Mouse (Mus musculus) heart, postnatal 4 days (tissue): ENCODE measurements around the gene Pdlim4. TPM values are rescaled to one million over a fixed set of nuclear protein-coding genes. Genes with fewer than 3 reads are reported as not detected.
"Not testable (repeated sequence)": the region's sequence is repeated elsewhere in the genome, so short reads cannot be mapped to it uniquely, and the experiment has no call there.

Experiments used
- DNase-seq: peaks from one replicate; pipeline ENCODE4 v3.0.0; 2021
- total RNA-seq, 2 experiments: library from RNA; stranded (reverse); gene quantifications; 2 replicates each; pipeline ENCODE4 v1.2.3; 2021

The Pdlim4 gene
- total RNA-seq, 2 experiments from 2014 or later, result 25.4 to 26.8 TPM

- peak; percentile 70 for DNase-seq
Observed at GRCm38 (mm10) chr11:54062086-54062752, 6.6 kb downstream of the Pdlim4 start.

- DNase-seq, result peak; percentile 57
Observed at GRCm38 (mm10) chr11:54060316-54060715, 8.5 kb downstream of the Pdlim4 start.

DNA sequence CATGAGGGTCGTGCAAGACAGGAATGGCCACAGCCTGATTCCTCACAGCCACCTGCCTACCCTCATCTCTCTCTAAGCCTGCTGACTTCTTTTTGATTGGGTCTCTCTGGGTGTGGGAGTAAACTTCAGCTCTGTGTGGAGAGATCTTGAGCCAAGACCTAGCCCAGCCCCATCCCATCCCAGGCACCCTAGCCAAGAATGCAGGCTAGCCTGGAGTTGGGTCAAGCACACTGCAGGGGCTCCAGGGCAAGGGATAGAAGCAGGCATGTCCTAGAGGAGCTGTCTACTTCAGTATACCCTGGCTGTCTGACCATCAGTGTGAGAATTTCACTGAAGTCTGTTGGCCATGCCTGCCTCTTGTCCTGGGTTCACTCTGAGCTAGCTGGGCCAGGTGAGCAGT is 9.3 kb downstream of the Pdlim4 start:
- no peak for DNase-seq

GRCm38 (mm10) chr11:54058643-54059042 is 10.2 kb downstream of the Pdlim4 start:
- peak; percentile 48 for DNase-seq

DNA sequence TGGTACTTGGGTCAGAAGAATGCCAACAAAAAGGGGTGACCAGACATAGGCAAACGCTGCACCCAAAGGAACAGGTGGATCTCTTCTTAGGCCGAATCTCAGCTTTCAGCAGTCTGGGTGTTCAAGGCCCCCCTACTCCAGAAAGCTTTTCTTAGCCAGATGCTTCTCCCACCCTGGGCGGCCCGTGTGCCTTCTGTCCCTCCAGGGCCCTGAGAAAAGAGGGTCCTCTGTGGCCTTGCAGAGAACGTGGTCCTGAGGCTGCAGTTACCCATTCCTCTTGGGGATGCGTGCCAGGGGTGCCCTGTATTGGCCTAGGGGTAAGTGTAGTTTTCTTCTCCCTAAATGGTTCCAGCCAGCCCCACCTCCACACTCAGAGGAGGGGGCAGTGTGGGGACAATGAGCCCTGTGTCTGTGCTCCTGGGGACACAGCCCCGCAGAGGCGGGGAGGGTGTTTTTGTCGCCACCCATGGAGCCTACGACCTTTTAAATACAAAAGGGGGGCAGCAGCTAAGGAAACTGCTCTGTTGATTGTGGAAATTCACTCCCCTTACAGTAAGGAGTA is 10.7 kb downstream of the Pdlim4 start:
- no peak for DNase-seq

- DNase-seq, result no peak
Observed at GRCm38 (mm10) chr11:54057428-54057827, 11.4 kb downstream of the Pdlim4 start.

GRCm38 (mm10) chr11:54056132-54056531 is 12.7 kb downstream of the Pdlim4 start:
- DNase-seq, result peak; percentile 5

DNA sequence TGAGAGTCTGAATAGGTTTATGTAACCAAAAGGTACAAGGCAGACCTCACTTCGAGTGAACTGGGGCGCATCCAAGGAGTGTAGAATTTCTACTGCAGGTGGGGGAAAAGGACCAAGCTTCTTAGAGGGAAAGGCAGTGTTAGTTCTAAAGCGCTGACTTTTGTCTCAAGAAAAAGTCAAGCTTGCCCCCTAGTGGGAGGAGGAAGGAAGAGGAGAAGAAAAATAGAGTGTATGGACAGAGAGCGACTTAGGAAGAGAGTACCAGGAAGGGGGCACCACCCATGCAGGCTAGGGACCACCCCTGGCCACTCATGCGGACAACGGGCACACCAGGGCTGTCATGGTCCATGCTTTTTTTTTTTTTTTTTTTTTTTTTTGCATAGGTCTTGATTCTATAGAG is 14.6 kb downstream of the Pdlim4 start:
- peak; percentile 56 for DNase-seq

GRCm38 (mm10) chr11:54053090-54053489 is 15.7 kb downstream of the Pdlim4 start:
- no peak for DNase-seq

DNA sequence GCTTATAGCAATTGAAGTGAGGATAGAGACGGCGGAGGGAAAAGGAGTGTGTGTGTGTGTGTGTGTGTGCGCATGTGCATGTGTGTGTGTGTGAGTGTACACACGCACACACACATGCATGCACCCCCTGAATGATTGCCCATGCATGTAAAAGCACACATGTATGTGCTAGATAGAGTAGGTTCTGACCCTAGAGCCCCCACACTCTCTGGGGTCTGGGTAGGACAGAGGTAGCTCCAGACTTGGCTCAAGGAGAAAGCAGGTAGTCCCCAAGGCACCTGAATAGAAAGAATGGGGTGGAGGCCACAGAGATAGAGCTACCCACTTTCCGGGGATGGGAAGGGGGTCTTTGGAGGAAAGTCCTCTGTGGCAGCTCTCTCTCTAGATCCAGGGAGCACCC is 16.7 kb downstream of the Pdlim4 start:
- DNase-seq, result no peak

- no peak for DNase-seq
Observed at GRCm38 (mm10) chr11:54051161-54051560, 17.7 kb downstream of the Pdlim4 start.

DNA sequence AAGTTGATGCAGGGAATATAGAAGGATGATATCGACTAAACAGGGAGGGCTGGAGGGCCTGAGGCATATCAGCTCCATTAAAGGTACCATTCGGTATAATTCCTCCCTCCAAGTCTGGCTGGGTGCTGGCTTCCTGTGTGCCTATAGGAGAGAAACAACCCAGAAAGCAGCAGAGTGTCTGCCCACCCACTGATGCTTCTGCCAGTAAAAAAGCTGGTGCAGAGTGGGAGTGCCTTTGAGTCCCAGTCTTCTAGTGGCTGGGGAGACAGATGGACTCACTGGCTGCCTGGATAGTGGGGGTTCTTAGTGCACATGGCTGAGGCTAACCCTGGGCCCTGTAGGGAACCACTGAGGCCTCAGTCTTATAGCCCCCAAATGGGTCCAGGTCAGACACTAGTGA is 18.6 kb downstream of the Pdlim4 start:
- no peak for DNase-seq

GRCm38 (mm10) chr11:54040676-54041075 is 28.1 kb downstream of the Pdlim4 start:
- no peak for DNase-seq

DNA sequence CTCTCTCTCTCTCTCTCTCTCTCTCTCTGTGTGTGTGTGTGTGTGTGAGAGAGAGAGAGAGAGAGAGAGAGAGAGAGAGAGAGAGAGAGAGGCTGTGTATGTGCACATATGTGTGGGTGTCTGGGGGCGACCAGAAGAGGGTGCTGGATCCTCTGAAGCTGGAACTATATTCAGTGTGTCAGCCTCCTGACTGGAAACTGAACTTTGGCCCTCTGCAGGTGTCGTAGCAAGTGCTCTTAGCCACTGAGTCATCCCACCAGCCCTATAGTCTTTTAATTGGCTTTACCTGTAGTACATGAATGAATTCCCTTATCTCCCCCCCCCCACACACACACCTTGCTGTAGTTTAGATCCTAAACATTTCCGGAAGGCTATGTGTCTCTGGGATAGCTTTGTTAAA is 35.9 kb downstream of the Pdlim4 start:
- not testable (repeated sequence) for DNase-seq

DNA sequence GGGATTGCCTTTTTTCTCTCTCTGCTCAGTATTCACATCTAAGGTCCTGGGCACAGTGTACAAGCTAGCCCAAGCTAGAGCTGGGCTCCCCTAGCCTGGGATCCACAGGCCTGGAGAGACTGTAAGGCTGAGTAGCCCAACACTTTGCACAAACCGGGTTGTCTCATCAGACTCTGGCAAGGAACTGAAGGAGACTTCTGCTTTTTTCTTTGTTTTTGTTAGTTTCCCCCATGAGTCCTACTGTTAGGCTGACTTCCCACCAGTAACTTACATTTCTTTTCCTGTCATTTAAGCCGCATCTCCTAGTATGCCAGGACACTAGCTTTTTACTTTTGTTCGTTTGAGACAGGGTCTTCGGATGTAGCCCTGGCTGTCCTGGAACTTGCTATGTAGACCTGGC is 39.8 kb downstream of the Pdlim4 start:
- no peak for DNase-seq

DNA sequence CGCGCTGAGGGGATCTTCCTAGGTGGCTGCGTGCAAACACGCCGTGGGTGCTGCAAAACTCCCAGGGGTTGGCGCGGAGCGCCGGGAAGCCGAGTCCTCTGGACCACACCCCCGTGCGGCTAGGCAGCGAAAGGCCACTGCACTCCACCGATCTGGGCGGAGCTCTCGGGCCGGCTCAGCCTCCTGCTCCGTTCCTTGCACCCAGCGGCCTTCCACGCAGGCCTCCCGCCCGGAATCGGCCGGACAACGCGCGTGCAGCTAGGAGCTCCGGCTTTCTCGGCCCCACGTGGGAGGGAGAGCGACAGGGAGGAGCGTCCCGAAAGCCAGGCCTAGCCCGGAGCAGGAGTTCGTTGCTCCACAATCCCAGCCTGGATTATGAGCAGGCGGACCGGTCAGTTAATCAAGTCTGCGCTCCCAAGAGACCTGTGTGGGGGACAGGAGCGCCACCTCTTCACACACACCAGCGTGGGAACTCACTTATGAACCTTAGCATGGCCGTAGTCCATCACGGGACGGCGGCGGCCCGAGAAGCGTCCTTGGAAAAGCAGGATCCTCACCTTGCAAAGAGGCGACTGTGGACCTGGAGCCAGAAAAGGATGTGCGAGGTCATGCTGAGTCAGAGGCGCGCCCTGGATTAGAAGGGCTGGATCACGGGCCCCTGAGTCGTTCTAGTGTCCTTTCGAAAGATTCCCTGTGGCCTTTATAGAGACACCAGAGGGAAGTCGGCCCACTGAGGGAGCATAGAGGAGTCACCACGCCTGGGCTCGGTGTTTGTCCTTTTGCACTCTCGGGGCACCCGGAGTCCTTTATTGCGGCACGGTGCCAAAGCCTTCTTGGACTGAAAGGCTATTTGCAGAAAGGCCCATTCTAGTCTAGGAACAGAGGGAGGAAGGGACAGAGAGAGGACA is 40.5 kb downstream of the Pdlim4 start, which contains the start of gene Slc22a4:
Gene Slc22a4, minus strand, starts transcription at position 47 of the 908 bp plus-strand sequence.
- peak; percentile 78 for DNase-seq

- DNase-seq, result no peak
Observed at GRCm38 (mm10) chr11:54027131-54028043, 41.4 kb downstream of the Pdlim4 start.

DNA sequence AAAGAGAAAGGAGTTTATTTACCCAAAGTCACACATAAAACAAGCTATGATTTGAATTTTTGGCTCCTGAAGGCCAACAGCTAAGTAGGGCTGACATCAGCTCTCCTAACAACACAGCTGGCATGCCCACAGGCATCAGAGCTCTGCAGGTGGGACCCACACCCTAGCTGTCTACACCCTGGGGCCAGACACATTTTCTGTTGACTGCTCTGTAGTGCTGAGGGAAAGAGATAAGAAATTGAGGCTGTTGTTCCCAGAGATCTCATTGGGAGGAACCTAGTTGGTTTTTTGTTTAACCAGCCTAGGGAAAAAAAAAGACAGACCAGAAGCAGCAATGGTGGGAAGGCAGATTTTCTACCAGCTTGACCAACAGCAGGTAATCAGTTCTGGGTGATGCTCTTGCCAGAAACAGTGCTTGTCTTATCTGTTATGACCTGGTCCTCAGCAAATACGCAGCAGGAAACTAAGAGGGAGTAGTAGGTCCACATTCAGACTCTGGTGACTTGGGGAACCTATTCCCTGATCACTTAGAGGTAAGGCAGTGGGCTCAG is 42.2 kb downstream of the Pdlim4 start:
- no peak for DNase-seq

- DNase-seq, result no peak
Observed at GRCm38 (mm10) chr11:54021396-54022093, 47.3 kb downstream of the Pdlim4 start.

GRCm38 (mm10) chr11:54018893-54019732 is 49.7 kb downstream of the Pdlim4 start:
- no peak for DNase-seq
